9 mouse cellular contexts compared by ENCODE assay signal in the genomic region with DNA sequence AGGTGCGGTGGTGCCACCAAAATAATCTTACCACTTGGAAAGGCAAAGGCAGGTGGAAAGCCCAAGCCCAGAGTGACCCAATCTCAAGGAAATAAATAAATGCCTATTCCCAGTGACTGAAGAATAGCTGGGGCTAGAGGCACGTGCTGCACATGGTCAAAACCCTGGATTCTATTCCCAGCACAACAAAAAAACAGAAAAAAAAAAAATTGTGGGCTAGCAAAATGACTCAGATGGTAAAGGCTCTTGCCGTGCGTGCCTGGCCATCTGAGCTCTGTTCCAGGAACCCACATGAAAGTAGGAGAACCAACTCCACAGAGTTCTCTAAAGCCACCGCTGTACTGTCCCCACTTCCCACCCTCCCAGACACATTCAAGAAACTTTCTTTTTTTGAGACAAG. TPM values are rescaled to one million over a fixed set of nuclear protein-coding genes. Genes with fewer than 3 reads are reported as not detected.
A peak's percentile ranks its signal among the peaks of the same experiment; 100 is the strongest.
DNase-seq lines count a peak whose midpoint lies in the region; ATAC-seq and TF ChIP-seq lines count a peak whose summit lies in the region.
"Had no signal": no experiment of that assay in that cellular context is flagged by ENCODE, and none has a peak within 500 bp of the region (broad histone marks: within the 10 kb centered on the region; RNA-seq: fewer than 3 reads in every experiment).

No protein-coding gene starts in this region.

- peak overlapping the region; percentile 70 for H3K4me3 ChIP-seq in heart, embryonic 13.5 days
- 0 out of 2 replicates have a peak overlapping the region, but pooled peaks have one; percentile 95 for H3K4me3 ChIP-seq in E14TG2a.4 (replicated peaks; ENCODE audit: low read length)
- peak overlapping the region; percentile 72 for H3K4me3 ChIP-seq in hindbrain, embryonic 11.5 days (ENCODE audit: low read depth, low read length)
- H3K4me3 ChIP-seq in liver, postnatal 0 days (ENCODE audit: low read depth, low read length) = peak overlapping the region; percentile 94

- no peak for ATAC-seq in heart, embryonic 13.5 days (ENCODE audit: extremely low read depth, insufficient number of reproducible peaks, low FRiP score, low TSS enrichment)
- no peak for ATAC-seq in hindbrain, embryonic 11.5 days (ENCODE audit: low FRiP score)
- no peak for ATAC-seq in liver, postnatal 0 days
- ATAC-seq: CD4-positive, CD25-positive, alpha-beta regulatory T cell, adult 4 months had no signal

- intact Hi-C loops in heart, postnatal 25 days (cut with DNase I) = loop anchor here (2.0 to 5.0 kb wide), 2 partner anchors 42 to 94 kb away; a partner anchor contains a TSS
- intact Hi-C loops in left cerebral cortex, postnatal 10 days (cut with DNase I) = loop anchor here (5.0 kb wide), 1 partner anchor 92 kb away; a partner anchor contains a TSS

- H3K4me1 ChIP-seq in heart, embryonic 13.5 days = peaks cover 41% of the 10 kb centered on the region
- H3K4me1 ChIP-seq in E14TG2a.4 (replicated peaks; ENCODE audit: low read depth, low read length) = peaks cover 18% of the 10 kb centered on the region
- H3K4me1 ChIP-seq in hindbrain, embryonic 11.5 days (replicated peaks; ENCODE audit: control insufficient read depth, insufficient read depth, low read length) = 0 out of 2 replicates have a peak, but pooled peaks cover 4% of the 10 kb centered on the region
- H3K4me1 ChIP-seq in liver, postnatal 0 days (ENCODE audit: insufficient read depth) = peaks cover 27% of the 10 kb centered on the region

- no peaks in the 10 kb centered on the region for H3K27me3 ChIP-seq in heart, embryonic 13.5 days (replicated peaks)
- H3K27me3 ChIP-seq in E14TG2a.4 (ENCODE audit: insufficient read depth, low read length) = no peaks in the 10 kb centered on the region
- no peaks in the 10 kb centered on the region for H3K27me3 ChIP-seq in hindbrain, embryonic 11.5 days (ENCODE audit: control insufficient read depth, insufficient read depth, low read length)
- H3K27me3 ChIP-seq in liver, postnatal 0 days (ENCODE audit: insufficient read depth, low read length) = no peaks in the 10 kb centered on the region

- no peak for TF ChIP-seq EP300 in liver, postnatal 0 days (IDR thresholded peaks at IDR 0.05; ENCODE audit: low read depth)

- H3K36me3 ChIP-seq in heart, embryonic 13.5 days = no peaks in the 10 kb centered on the region
- H3K36me3 ChIP-seq in E14TG2a.4 (ENCODE audit: insufficient read depth, low read length) = no peaks in the 10 kb centered on the region
- no peaks in the 10 kb centered on the region for H3K36me3 ChIP-seq in hindbrain, embryonic 11.5 days (ENCODE audit: control insufficient read depth, insufficient read depth, low read length)
- no peaks in the 10 kb centered on the region for H3K36me3 ChIP-seq in liver, postnatal 0 days (replicated peaks; ENCODE audit: insufficient read depth, low read length)

- H3K4me2 ChIP-seq in heart, embryonic 13.5 days = peak overlapping the region; percentile 76
- peak overlapping the region; percentile 56; the same call in 1 of the 2 replicates for H3K4me2 ChIP-seq in hindbrain, embryonic 11.5 days (replicated peaks; ENCODE audit: low read depth, low read length)
- H3K4me2 ChIP-seq in liver, postnatal 0 days (ENCODE audit: low read depth, low read length) = peak overlapping the region; percentile 87

- 0 out of 2 replicates have a peak overlapping the region, but pooled peaks have one; percentile 98 for H3K27ac ChIP-seq in heart, embryonic 13.5 days (replicated peaks)
- H3K27ac ChIP-seq in hindbrain, embryonic 11.5 days (ENCODE audit: low read depth, low read length) = no peak overlapping the region
- peak overlapping the region; percentile 100; the same call in 1 of the 2 replicates for H3K27ac ChIP-seq in liver, postnatal 0 days (ENCODE audit: low read depth)

- H3K9ac ChIP-seq in heart, embryonic 13.5 days = peak overlapping the region; percentile 90
- H3K9ac ChIP-seq in hindbrain, embryonic 11.5 days (ENCODE audit: low read depth, low read length) = no peak overlapping the region
- peak overlapping the region; percentile 94 for H3K9ac ChIP-seq in liver, postnatal 0 days (replicated peaks)

- WGBS in heart, embryonic 13.5 days = 79% methylated on average over 5 of the region's 5 CpGs
- 81% methylated on average over 5 of the region's 5 CpGs for WGBS in hindbrain, embryonic 11.5 days
- WGBS in liver, postnatal 0 days (ENCODE audit: insufficient replicate concordance) = 64% methylated on average over 5 of the region's 5 CpGs

- no peak for TF ChIP-seq CTCF in E14TG2a.4 (conservative IDR thresholded peaks at IDR 0.05; ENCODE audit: low read length)
- TF ChIP-seq CTCF in liver, postnatal 0 days (IDR thresholded peaks at IDR 0.05; ENCODE audit: low read depth) = no peak

- H3K9me3 ChIP-seq in heart, embryonic 13.5 days = 0 out of 2 replicates have a peak, but pooled peaks cover 2% of the 10 kb centered on the region
- no peaks in the 10 kb centered on the region for H3K9me3 ChIP-seq in E14TG2a.4 (ENCODE audit: low read length)
- no peaks in the 10 kb centered on the region for H3K9me3 ChIP-seq in hindbrain, embryonic 11.5 days (ENCODE audit: control insufficient read depth, low read length)
- H3K9me3 ChIP-seq in liver, postnatal 0 days (ENCODE audit: low read length) = no peaks in the 10 kb centered on the region

- DNase-seq in heart, postnatal 25 days (ENCODE audit: low spot score) = no peak
- DNase-seq in hindbrain, embryonic 11.5 days (ENCODE audit: low spot score) = no peak
- no peak for DNase-seq in liver, postnatal 0 days
- DNase-seq in left cerebral cortex, adult 9 months (ENCODE audit: low spot score in 2 of 2) = no peak
- DNase-seq in cerebellum, adult 11 months = no peak
- DNase-seq in left cerebral cortex, postnatal 10 days (ENCODE audit: extremely low spot score in 1 of 2, low spot score in 2 of 2) = no peak

RNA-seq across cellular contexts. Expression of a gene that starts 1.8 kb away (rescaled TPM):
- polyA plus RNA-seq in heart, embryonic 13.5 days (2015; fragmentation: Nextera tagmentation; extraction: Ambion mirVana) = 15.9 and 16.7 TPM in 2 replicates
- total RNA-seq in heart, postnatal 25 days (2021) = 10 to 100 TPM; 23.2 to 23.4 TPM
- 23.3 and 27.2 TPM in 2 replicates for polyA plus RNA-seq in hindbrain, embryonic 11.5 days (2014; fragmentation: Nextera tagmentation; extraction: Ambion mirVana)
- 6.2 and 7.7 TPM in 2 replicates for polyA plus RNA-seq in liver, postnatal 0 days (2015; fragmentation: Nextera tagmentation; extraction: Ambion mirVana)
- 1 to 10 TPM; 7.7 to 8.5 TPM for total RNA-seq in left cerebral cortex, postnatal 10 days (2021)

RNA-seq across cellular contexts. Expression of a gene that starts 43.2 kb away (rescaled TPM):
- 13.9 and 15.8 TPM in 2 replicates for polyA plus RNA-seq in heart, embryonic 13.5 days (2015; fragmentation: Nextera tagmentation; extraction: Ambion mirVana)
- 1 to 10 TPM; 4.4 to 4.8 TPM for total RNA-seq in heart, postnatal 25 days (2021)
- polyA plus RNA-seq in hindbrain, embryonic 11.5 days (2014; fragmentation: Nextera tagmentation; extraction: Ambion mirVana) = 20.2 and 24.6 TPM in 2 replicates
- 8.0 and 10.1 TPM in 2 replicates for polyA plus RNA-seq in liver, postnatal 0 days (2015; fragmentation: Nextera tagmentation; extraction: Ambion mirVana)
- 10 to 100 TPM in 1 of 2 experiments, 1 to 10 TPM in 1; 7.8 to 10.1 TPM for total RNA-seq in left cerebral cortex, postnatal 10 days (2021)
